Mouse (Mus musculus): ENCODE data around the gene Sec14l3.
"Not testable (repeated sequence)": the region's sequence is repeated elsewhere in the genome, so short reads cannot be mapped to it uniquely, and the experiment has no call there.

GRCm38 (mm10) chr11:4114541-4114940 is 49.9 kb downstream of the Sec14l3 start:
- not testable (repeated sequence) for TF ChIP-seq CTCF (IDR thresholded peaks at IDR 0.05; ENCODE audit: control insufficient read depth, insufficient read depth, insufficient replicate concordance, low read depth, low read length); POLR2A (IDR thresholded peaks at IDR 0.05; ENCODE audit: control insufficient read depth, low read depth, low read length)

All from testis, adult 2 months (tissue).